Mouse (Mus musculus) heart, adult 2 months (tissue): ENCODE data around the gene Dtx3l. TPM values are rescaled to one million over a fixed set of nuclear protein-coding genes. Genes with fewer than 3 reads are reported as not detected.
A peak's percentile ranks its signal among the peaks of the same experiment; 100 is the strongest.
"Not testable (repeated sequence)": the region's sequence is repeated elsewhere in the genome, so short reads cannot be mapped to it uniquely, and the experiment has no call there.

ENCODE experiments used
- DNase-seq, 2 experiments: peaks; one replicate each; pipeline ENCODE4 v3.0.0; 2021
- H3K27ac ChIP-seq: fragments of 200-600 bp; 2 replicates; pipeline ENCODE4 v1.8.1; 2022
- H3K27me3 ChIP-seq: fragments of 200-500 bp; 2 replicates; pipeline ENCODE4 v1.6.1; 2012; ENCODE audit warnings: mild to moderate bottlenecking, low read length, inconsistent platforms, mixed read lengths; ENCODE audit not compliant: control insufficient read depth, insufficient read depth
- H3K36me3 ChIP-seq: fragments of 200-500 bp; 2 replicates; pipeline ENCODE4 v1.6.1; 2012; ENCODE audit warnings: low read length, inconsistent platforms; ENCODE audit not compliant: control insufficient read depth, insufficient read depth
- H3K4me1 ChIP-seq: fragments of 200-500 bp; 2 replicates; pipeline ENCODE4 v1.6.1; 2011; ENCODE audit warnings: low read length; ENCODE audit not compliant: control insufficient read depth, insufficient read depth
- H3K4me3 ChIP-seq: fragments of 200-600 bp; 2 replicates; pipeline ENCODE4 v1.8.1; 2022
- H3K79me2 ChIP-seq: fragments of 200-500 bp; replicated peaks from 2 replicates; pipeline ENCODE4 v1.6.1; 2012; ENCODE audit warnings: mild to moderate bottlenecking, inconsistent platforms, low read length, moderate library complexity, mixed read lengths; ENCODE audit not compliant: control insufficient read depth, insufficient read depth
- H3K9ac ChIP-seq: fragments of 200-500 bp; 2 replicates; pipeline ENCODE4 v1.6.1; 2012; ENCODE audit warnings: low read depth, mild to moderate bottlenecking, control low read depth, inconsistent platforms, low read length, mixed read lengths
- CTCF ChIP-seq: fragments of 200-600 bp; IDR thresholded peaks from 2 replicates; pipeline ENCODE4 v1.8.1; 2022; ENCODE audit warnings: antibody characterized with exemption, mild to moderate bottlenecking, moderate library complexity
- EP300 ChIP-seq: fragments of 200-500 bp; IDR thresholded peaks from 2 replicates; pipeline ENCODE4 v1.6.1; 2011; ENCODE audit warnings: low read depth, low read length, control low read depth; ENCODE audit not compliant: insufficient read depth
- POLR2A ChIP-seq: fragments of 200-500 bp; IDR thresholded peaks from 2 replicates; pipeline ENCODE4 v1.6.1; 2011; ENCODE audit warnings: mild to moderate bottlenecking, low read depth, low read length, control low read depth; ENCODE audit not compliant: insufficient read depth
- WGBS: fragments of 180-500 bp; shearing (Covaris S2); methylation state at CpG from one replicate; pipeline ENCODE4 v1.1.7; 2018; 5-methylcytosine and 5-hydroxymethylcytosine counted together
- intact Hi-C: fragments of 180-260 bp; cut with DNase I; formaldehyde crosslinking; loops from one replicate; pipeline ENCODE4 v1.15.1; 2025
- polyA plus RNA-seq: library from polyadenylated mRNA; depleted of rRNA; stranded (reverse); fragments of >200 nt; gene quantifications from 2 replicates; pipeline ENCODE4 v1.2.3, GENCODE M21; 2012
- total RNA-seq, 2 experiments: library from RNA; stranded (reverse); gene quantifications; 2 replicates each; pipeline ENCODE4 v1.2.3; 2021

Dtx3l gene
- total and polyA plus RNA-seq, 3 experiments, result 5.9 to 8.9 (median 8.6) TPM

DNA sequence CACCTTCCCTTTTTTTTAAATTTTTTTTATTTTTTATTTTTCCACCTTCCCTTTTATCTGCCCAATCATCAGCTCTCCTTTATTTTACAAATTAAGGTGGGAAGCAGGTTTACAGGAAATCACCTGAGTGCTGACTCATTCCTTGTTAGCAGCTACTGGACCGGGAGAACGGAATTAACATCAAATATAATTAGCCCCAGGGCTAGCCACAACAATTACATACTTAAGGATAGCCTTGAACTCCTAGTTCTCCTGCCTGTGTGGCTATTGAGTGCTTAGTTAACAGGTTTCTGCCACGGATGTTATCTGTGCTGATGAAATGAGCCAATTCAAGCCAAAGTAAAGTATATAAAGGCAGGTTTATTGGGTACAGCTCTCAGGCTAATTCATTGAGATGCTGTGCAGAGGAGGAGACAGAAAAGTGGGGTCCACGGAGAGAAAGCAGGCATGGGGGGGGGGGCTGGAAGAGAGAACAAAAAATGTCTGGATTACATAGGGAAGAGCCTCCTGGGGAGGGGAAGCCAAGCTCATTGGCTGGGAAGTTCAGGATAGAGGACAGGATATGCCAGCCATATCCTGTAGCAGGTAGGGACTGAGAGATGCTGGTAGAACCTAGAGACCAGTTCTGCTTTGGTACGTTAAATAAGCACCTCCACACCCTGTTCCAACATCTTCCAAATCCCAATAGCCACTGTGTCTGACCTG lies 27.6 kb upstream of the Dtx3l start:
- Histone ChIP-seq H3K4me3 (no peak overlapping the region), H3K36me3 (peaks cover 13% of the 10 kb centered on the region), H3K27me3 (no peaks in the 10 kb centered on the region), H3K9ac (no peak overlapping the region), H3K27ac (no peak overlapping the region), H3K4me1 (no peaks in the 10 kb centered on the region; the same call in 1 of the 2 replicates), H3K79me2 (no peaks in the 10 kb centered on the region)
- intact Hi-C loops, result no loop called here
- 68% methylated on average over 5 of the region's 5 CpGs for whole genome bisulfite sequencing
- no peak for DNase-seq
- no peak for TF ChIP-seq EP300
- TF ChIP-seq POLR2A, result no peak
- no peak for TF ChIP-seq CTCF

DNA sequence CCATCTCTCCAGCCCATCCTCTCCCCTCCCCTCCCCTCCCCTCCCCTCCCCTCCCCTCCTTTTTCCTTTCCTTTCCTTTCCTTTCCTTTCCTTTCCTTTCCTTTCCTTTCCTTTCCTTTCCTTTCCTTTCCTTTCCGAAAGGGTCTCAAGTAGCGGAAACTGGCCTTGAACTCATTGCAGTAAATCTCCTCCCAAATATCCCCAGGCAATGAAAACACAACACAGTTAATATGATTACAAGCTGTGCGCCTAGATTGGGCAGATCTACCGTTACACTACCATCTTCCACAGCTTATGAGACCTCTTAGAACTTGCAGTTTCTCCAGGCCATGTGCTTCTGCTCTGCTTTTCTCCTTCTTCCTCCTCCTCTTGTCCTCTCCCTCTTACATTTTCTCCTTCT lies 27.0 kb upstream of the Dtx3l start:
- intact Hi-C loops, H3K27me3 ChIP-seq, H3K4me1 ChIP-seq, H3K4me3 ChIP-seq, H3K36me3 ChIP-seq, H3K9ac ChIP-seq, H3K79me2 ChIP-seq, DNase-seq, H3K27ac ChIP-seq: not testable (repeated sequence)
- WGBS, result 88% methylated on average over 3 of the region's 4 CpGs

DNA sequence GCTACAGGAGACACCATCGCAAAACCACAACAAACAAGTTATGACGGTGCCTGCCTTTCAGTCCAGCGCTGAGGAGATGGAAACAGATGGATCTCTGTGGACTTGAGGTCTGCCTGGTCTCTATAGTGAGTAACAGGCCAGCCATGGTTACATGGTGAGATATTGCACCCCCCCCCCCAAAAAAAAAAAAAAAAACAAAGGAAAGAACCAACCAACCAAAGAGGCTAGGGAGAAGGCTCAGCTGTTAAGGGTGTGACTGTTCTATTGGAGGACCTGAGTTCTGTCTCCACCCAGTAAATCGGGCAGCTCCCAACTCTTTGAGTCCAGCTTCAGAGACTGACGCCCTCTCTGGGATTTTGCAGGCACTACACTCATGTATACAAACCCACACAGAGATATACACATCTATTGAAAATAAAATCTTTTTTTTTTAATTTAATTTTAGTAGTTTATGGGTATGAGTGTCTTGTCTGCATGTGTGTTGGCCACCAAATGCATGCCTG lies 13.7 kb upstream of the Dtx3l start:
- H3K36me3 ChIP-seq, result peaks cover 20% of the 10 kb centered on the region
- no peak for DNase-seq
- no peaks in the 10 kb centered on the region; the same call in 1 of the 2 replicates for H3K79me2 ChIP-seq
- H3K27me3 ChIP-seq, result no peaks in the 10 kb centered on the region
- 87% methylated on average over 5 of the region's 5 CpGs for WGBS
- no peak overlapping the region for H3K9ac ChIP-seq
- H3K4me3 ChIP-seq, result no peak overlapping the region
- TF ChIP-seq EP300, result no peak
- TF ChIP-seq CTCF, result no peak
- TF ChIP-seq POLR2A, result no peak
- H3K4me1 ChIP-seq, result peaks cover 4% of the 10 kb centered on the region
- intact Hi-C loops, result no loop called here
- no peak overlapping the region for H3K27ac ChIP-seq

DNA sequence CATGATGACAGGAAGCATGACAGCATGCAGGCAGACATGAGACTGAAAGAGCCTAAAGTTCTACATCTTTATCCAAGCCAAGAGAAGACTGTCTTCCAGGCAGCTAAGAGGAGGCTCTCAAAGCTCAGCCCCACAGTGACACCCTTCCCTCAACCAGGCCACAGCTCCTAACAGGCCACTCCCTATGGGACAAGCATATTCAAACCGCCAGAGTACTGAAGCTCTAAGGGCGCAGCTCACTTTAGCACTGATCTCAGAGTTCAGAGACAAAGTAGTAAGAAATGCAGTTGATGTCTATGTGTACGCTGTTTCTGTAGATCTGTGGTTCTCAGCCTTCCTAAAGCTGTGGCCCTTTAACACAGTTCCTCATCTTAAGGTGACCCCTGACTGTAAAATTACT lies 12.3 kb upstream of the Dtx3l start:
- no peak overlapping the region for H3K9ac ChIP-seq
- peaks cover 21% of the 10 kb centered on the region for H3K36me3 ChIP-seq
- intact Hi-C loops, result no loop called here
- H3K27me3 ChIP-seq, result no peaks in the 10 kb centered on the region
- DNase-seq, result no peak
- TF ChIP-seq CTCF (no peak), POLR2A (no peak), EP300 (no peak)
- no peaks in the 10 kb centered on the region; the same call in 1 of the 2 replicates for H3K79me2 ChIP-seq
- 96% methylated on average over 3 of the region's 3 CpGs for WGBS
- H3K4me1 ChIP-seq, result peaks cover 4% of the 10 kb centered on the region
- no peak overlapping the region for H3K4me3 ChIP-seq
- H3K27ac ChIP-seq, result no peak overlapping the region

DNA sequence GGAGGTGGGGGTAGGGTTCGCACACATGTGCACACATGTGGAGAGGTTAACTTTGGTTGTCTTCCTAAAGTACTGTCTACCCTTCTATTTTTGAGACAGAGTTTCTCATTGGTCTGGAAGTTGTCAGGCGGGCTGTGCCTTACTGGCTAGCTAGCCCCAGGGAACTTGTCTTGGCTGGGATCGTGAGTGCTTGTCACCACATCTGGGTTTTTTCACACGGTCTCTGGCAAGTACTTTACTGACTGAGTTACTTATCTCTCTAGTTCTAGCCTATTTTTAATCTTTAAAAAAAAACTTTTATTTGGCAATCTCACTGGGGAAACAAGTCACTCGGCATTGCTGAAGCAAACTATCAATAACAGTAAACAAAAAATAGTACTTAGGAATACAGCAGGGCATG lies 10.3 kb upstream of the Dtx3l start:
- intact Hi-C loops, result loop anchor here (10.0 kb wide), 1 partner anchor 184 kb away; the partner anchor contains the start of gene Dirc2
- H3K27me3 ChIP-seq, result no peaks in the 10 kb centered on the region
- DNase-seq, result peak; percentile 72 to 85
- peaks cover 21% of the 10 kb centered on the region for H3K36me3 ChIP-seq
- peak overlapping the region; percentile 87 for H3K27ac ChIP-seq
- 22% methylated on average over 5 of the region's 5 CpGs for WGBS
- peak overlapping the region; percentile 33; the same call in 1 of the 2 replicates for H3K9ac ChIP-seq
- no peaks in the 10 kb centered on the region; the same call in 1 of the 2 replicates for H3K79me2 ChIP-seq
- peak overlapping the region; percentile 16; the same call in 1 of the 2 replicates for H3K4me3 ChIP-seq
- no peak for TF ChIP-seq CTCF
- 0 out of 2 replicates have a peak, but pooled peaks have one; percentile 14 for TF ChIP-seq EP300
- peaks cover 4% of the 10 kb centered on the region for H3K4me1 ChIP-seq

DNA sequence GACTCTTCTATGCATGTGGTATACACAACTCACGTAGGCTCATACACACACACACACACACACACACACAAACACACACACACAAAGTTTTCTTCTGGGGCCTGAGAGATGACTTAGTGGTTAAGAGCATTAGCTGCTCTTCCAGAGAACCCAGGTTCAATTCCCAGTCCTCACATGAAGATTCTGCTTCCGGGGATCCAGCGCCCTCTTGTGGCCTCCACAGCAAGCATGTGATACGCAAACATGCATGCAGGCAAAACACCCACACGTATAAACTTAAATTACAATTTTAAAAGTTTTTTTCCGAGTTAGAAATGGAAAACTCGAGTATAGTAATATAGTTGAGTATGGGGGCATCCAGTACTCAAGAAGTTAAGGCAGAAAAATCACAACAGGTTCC lies 2.4 kb upstream of the Dtx3l start:
- DNase-seq, result no peak
- H3K4me1 ChIP-seq, result peaks cover 2% of the 10 kb centered on the region; the same call in 1 of the 2 replicates
- intact Hi-C loops, result loop anchor here (10.0 kb wide), 1 partner anchor 177 kb away; the partner anchor contains the start of gene Dirc2
- WGBS, result 83% methylated on average over 7 of the region's 7 CpGs
- peaks cover 2% of the 10 kb centered on the region; the same call in 1 of the 2 replicates for H3K36me3 ChIP-seq
- no peak for TF ChIP-seq POLR2A
- peak; percentile 64 for TF ChIP-seq CTCF
- no peak overlapping the region for H3K4me3 ChIP-seq
- no peak overlapping the region for H3K27ac ChIP-seq
- H3K79me2 ChIP-seq, result no peaks in the 10 kb centered on the region
- H3K27me3 ChIP-seq, result no peaks in the 10 kb centered on the region
- no peak overlapping the region for H3K9ac ChIP-seq
